Mouse (Mus musculus): Measurements from ENCODE around the gene Olfr133. TPM values are rescaled to one million over a fixed set of nuclear protein-coding genes. Genes with fewer than 3 reads are reported as not detected.
"Not testable (repeated sequence)": the region's sequence is repeated elsewhere in the genome, so short reads cannot be mapped to it uniquely, and the experiment has no call there.

Olfr133 gene
- not detected for total RNA-seq (2021)
- polyA plus RNA-seq (2012; rRNA removed), result not detected in 2 replicates
- long read RNA-seq, result 0 reads

DNA sequence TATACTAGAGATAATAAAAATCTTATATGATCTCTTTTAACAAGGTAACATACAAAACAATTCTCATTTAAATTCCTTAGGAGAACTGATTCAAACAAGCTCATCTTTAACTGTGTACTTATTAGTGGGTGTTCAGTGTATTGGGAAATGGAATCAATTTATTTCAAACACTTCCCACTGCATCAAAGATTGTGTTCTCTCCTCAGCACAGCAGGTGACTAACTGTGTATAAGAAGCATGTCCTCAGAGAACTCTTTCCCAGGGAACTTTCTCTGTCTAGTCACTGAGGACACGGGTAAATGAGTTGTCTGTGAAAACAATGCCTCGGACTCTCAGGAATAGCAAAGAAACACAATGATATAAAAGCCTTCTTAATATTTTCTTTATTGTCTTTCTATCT, at the start of gene Olfr133:
Gene Olfr133, plus strand, starts transcription at position 301 of the 400 bp plus-strand sequence.
- DNase-seq, result no peak

GRCm38 (mm10) chr17:38124199-38124598, 20.9 kb upstream of the Olfr133 start:
- not testable (repeated sequence) for DNase-seq

DNA sequence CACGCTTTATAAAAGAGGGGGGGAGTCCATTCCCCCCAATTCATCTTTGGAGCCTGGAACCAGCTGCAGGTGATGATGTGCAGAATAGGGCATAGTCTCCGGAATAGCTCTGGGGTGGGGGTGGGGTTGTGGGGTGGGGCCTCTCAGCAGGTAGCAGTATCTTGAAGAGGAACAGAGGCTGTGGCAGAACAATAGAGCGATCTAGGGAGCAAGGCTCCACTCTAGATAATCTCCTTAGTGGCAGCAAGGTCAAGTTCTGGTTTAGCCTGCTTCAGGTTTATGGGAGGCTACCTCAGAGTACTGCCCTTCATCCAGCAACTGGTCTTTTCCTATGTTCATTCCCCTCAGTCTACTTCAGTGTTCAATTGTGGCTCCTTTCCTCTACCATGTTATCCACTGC, 19.7 kb upstream of the Olfr133 start:
- DNase-seq, result not testable (repeated sequence)

- no peak for DNase-seq
Observed at GRCm38 (mm10) chr17:38134426-38134825, 10.7 kb upstream of the Olfr133 start, which contains the start of gene Olfr132. Olfr132 (minus strand) TSS chr17:38134526.

GRCm38 (mm10) chr17:38171088-38171487, 26.0 kb downstream of the Olfr133 start, which contains the start of gene Olfr134:
Olfr134 (plus strand) TSS chr17:38171388.
- no peak for DNase-seq

Other genes starting within 250 kb of the Olfr133 start
- not detected for gene Olfr127, start 244.8 kb upstream of the Olfr133 start, total RNA-seq (2021)
- gene Olfr127, start 244.8 kb upstream of the Olfr133 start, polyA plus RNA-seq (2012; rRNA removed), result not detected in 2 replicates
- not detected for gene Olfr128, start 224.7 kb upstream of the Olfr133 start, total RNA-seq (2021)
- not detected in 2 replicates for gene Olfr128, start 224.7 kb upstream of the Olfr133 start, polyA plus RNA-seq (2012; rRNA removed)
- gene Olfr761, start 192.2 kb upstream of the Olfr133 start, total RNA-seq (2021), result not detected
- gene Olfr761, start 192.2 kb upstream of the Olfr133 start, polyA plus RNA-seq (2012; rRNA removed), result not detected in 2 replicates
- gene Olfr129, start 85.2 kb upstream of the Olfr133 start, total RNA-seq (2021), result not detected
- not detected in 2 replicates for gene Olfr129, start 85.2 kb upstream of the Olfr133 start, polyA plus RNA-seq (2012; rRNA removed)
- gene Olfr130, start 81.4 kb upstream of the Olfr133 start, total RNA-seq (2021), result not detected
- not detected in 2 replicates for gene Olfr130, start 81.4 kb upstream of the Olfr133 start, polyA plus RNA-seq (2012; rRNA removed)
- not detected for gene Olfr131, start 56.6 kb upstream of the Olfr133 start, total RNA-seq (2021)
- not detected in 2 replicates for gene Olfr131, start 56.6 kb upstream of the Olfr133 start, polyA plus RNA-seq (2012; rRNA removed)
- not detected for gene Olfr132, start 10.8 kb upstream of the Olfr133 start, total RNA-seq (2021)
- gene Olfr132, start 10.8 kb upstream of the Olfr133 start, polyA plus RNA-seq (2012; rRNA removed), result not detected in 2 replicates
- not detected for gene Olfr134, start 26.1 kb downstream of the Olfr133 start, total RNA-seq (2021)
- gene Olfr134, start 26.1 kb downstream of the Olfr133 start, polyA plus RNA-seq (2012; rRNA removed), result not detected in 2 replicates
- not detected for gene Olfr135, start 59.1 kb downstream of the Olfr133 start, total RNA-seq (2021)
- gene Olfr135, start 59.1 kb downstream of the Olfr133 start, polyA plus RNA-seq (2012; rRNA removed), result not detected in 2 replicates
- gene Olfr138, start 115.8 kb downstream of the Olfr133 start, total RNA-seq (2021), result not detected
- not detected in 2 replicates for gene Olfr138, start 115.8 kb downstream of the Olfr133 start, polyA plus RNA-seq (2012; rRNA removed)
- gene Olfr137, start 162.3 kb downstream of the Olfr133 start, total RNA-seq (2021), result not detected
- gene Olfr137, start 162.3 kb downstream of the Olfr133 start, polyA plus RNA-seq (2012; rRNA removed), result not detected in 2 replicates
- not detected for gene Olfr136, start 184.6 kb downstream of the Olfr133 start, total RNA-seq (2021)
- gene Olfr136, start 184.6 kb downstream of the Olfr133 start, polyA plus RNA-seq (2012; rRNA removed), result not detected in 2 replicates